Mouse (Mus musculus): Measurements from ENCODE around the gene Qtrt1.

DNA sequence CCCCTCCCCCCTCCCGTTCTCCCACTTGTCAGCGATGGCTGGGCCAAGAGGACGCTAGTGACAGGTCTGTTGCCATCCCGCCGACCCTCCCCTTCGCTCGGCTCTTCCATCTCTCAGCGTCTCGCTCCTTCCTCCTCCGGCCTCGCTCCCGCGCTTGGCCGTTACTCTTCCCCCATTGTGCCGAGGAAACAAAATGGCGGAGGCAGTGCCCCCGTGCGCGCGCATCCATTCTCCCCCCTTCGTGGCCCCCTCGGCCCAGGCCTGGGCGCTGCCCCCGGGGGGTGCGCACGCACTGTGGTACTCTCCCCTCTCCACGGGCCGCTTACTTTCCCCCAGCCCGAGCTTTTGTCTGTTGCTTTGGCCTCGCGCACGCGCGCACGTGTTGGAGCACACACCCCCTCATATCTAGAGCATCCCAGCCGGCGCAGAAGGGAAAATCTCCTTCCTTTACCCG lies 43.5 kb upstream of the Qtrt1 start:
- TF ChIP-seq CTCF (conservative IDR thresholded peaks at IDR 0.05; ENCODE audit: insufficient read depth, insufficient read length, low read depth, low read length) = no peak
- no peak for TF ChIP-seq POLR2A (IDR thresholded peaks at IDR 0.05; ENCODE audit: low read depth, low read length)
